Mouse (Mus musculus): ENCODE results near the gene Icam2.
"Not testable (repeated sequence)": the region's sequence is repeated elsewhere in the genome, so short reads cannot be mapped to it uniquely, and the experiment has no call there.

GRCm38 (mm10) chr11:106394055-106394454 is 6.2 kb upstream of the Icam2 start:
- not testable (repeated sequence) for TF ChIP-seq CTCF (IDR thresholded peaks at IDR 0.05; ENCODE audit: borderline replicate concordance, insufficient read depth, low read length); POLR2A (IDR thresholded peaks at IDR 0.05; ENCODE audit: low read depth, low read length)

Measured in embryonic fibroblast, embryonic 13.5 days (primary cell).